Mouse (Mus musculus) layer of hippocampus, adult 9-11 months (tissue): Measurements from ENCODE around the gene Zfp740.
A peak's percentile ranks its signal among the peaks of the same experiment; 100 is the strongest.
"Not testable (repeated sequence)": the region's sequence is repeated elsewhere in the genome, so short reads cannot be mapped to it uniquely, and the experiment has no call there.

Source experiments
- DNase-seq: peaks from one replicate; pipeline ENCODE4 v3.0.0; 2022

Gene Zfp740

GRCm38 (mm10) chr15:102192820-102193386, 10.1 kb upstream of the Zfp740 start:
- DNase-seq: no peak

- DNase-seq: no peak
Observed at GRCm38 (mm10) chr15:102193652-102194051, 9.4 kb upstream of the Zfp740 start.

- DNase-seq: no peak
Observed at GRCm38 (mm10) chr15:102194439-102194838, 8.6 kb upstream of the Zfp740 start.

DNA sequence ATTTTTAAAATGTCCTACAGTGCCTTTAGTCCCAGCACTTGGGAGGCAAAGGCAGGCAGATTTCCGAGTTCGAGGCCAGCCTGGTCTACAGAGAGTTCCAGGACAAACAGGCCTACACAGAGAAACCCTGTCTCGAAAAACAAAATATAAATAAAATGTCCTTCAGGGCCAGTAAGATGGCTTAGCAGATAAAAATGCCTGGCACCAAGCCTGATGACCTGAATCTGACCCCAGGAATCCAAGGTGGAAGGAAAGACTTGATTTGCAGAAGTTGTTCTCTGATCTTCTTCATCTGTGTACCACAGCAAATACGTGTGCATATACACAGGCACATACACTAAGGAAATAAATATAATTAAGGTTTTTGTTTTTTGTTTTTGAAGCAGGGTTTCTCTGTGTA, 7.7 kb upstream of the Zfp740 start:
- no peak for DNase-seq

DNA sequence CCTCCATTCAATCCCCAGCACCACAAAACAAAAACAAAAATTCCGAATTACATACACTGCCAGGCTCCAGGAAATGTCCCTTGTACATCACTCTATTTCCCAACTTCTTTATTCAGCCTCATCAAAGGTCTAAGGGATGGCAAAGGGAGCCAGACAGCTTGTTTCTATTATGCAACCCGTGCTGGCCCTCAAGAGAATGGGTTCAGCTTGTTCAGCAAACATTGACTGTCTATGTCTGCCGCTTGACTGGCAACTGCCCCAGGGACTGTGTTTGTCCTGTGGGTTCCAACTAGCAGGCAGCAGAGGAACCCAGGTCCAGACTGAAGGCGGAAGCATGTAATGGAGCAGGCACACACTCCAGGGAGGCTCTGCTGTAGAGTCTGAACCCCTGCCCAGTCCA, 4.2 kb upstream of the Zfp740 start:
- no peak for DNase-seq

DNA sequence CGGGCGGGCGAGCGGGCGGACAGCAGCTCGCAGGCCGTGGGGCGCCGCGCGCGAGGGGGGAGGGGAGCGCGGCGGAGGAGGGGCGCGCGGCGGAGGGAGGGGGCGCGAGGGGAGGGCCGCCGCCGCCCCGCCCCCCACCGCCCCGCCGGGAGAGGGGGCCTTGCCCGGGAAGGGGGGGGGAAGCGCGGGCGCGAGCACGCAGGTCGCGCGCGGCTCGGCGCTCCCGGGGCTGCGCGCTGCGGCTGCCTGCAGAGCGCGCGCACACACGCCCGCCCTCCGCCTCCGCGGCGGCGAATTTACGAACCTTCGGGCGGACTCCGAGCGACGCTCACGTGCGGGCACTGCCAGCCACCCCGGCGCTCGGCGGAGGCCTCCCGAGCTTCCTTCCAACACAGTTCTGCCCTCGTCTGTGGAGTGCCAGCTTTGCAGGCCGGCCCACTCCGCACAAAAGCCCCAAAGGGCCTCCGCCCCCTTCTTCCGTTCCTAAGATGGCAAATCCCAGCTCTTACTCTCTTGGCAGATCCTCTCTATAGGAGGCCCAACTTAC, 859 bp downstream of the Zfp740 start:
- DNase-seq: peak; percentile 71

GRCm38 (mm10) chr15:102204674-102205505, 1.8 kb downstream of the Zfp740 start, which contains the start of gene Csad:
Gene Csad, minus strand, starts transcription at chr15:102204724.
- no peak for DNase-seq

DNA sequence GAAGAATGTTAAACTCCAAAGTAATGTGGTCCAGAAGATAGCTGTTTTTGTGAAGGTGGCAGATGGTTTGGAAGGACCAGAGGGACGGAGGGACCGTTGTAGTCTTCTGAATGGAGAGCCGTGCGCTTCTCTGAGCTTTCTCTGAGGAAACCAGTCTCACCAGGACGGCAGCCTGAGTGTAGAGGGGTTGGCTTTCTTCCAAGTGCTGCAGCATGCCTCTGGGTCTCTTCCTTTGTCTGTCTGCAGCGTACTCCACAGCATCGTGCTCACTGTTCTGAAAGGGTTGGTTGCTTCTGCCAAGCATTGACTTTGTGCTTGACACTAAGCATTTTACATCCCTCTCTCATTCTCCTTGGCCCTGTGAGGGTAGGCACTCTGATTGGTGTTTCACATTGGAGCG, 2.7 kb downstream of the Zfp740 start:
- DNase-seq: peak; percentile 66

GRCm38 (mm10) chr15:102207351-102207750, 4.3 kb downstream of the Zfp740 start:
- DNase-seq: no peak

DNA sequence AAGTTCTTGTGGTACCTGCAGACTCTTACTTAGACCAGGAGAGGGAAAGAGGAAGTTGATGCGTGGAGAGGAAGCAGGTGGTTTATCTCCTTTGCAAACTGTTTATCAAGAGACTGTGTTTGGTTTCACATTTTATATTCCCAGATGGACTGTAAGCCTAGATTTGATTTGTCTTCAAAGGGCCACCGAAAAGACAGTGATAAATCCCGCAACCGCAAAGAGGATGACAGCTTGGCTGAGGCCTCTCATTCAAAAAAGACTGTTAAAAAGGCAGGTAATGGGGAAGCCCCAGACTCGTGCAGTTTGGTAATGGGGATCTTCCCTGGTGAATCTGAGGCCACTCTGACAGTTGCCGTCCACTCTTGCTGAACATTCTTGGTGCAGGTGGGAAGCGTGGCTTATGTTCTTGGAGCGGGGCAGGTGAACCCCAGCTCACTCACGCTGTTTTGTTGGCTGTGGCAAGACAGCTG, 5.1 kb downstream of the Zfp740 start:
- DNase-seq: no peak

DNA sequence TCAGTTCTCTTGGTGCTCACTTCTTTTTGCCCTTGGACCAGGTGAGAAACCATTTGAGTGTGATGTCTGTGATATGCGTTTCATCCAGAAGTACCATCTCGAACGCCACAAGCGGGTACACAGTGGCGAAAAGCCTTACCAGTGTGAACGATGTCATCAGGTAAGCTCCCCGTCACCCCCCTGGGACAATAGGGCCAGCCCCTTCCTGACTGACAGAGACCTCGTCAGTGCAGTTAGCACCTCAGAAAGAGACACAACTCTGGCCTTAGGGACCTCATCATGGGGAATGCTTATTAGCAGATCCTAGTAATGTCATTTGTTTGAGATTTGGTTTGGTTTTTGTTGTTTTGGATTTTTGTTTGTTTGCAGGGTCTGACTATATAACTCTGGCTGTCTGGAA, 6.1 kb downstream of the Zfp740 start:
- no peak for DNase-seq

GRCm38 (mm10) chr15:102210816-102211215, 7.8 kb downstream of the Zfp740 start:
- DNase-seq: no peak

GRCm38 (mm10) chr15:102211895-102212294, 8.8 kb downstream of the Zfp740 start:
- DNase-seq: no peak

GRCm38 (mm10) chr15:102214132-102214531, 11.1 kb downstream of the Zfp740 start:
- no peak for DNase-seq

GRCm38 (mm10) chr15:102215624-102216023, 12.6 kb downstream of the Zfp740 start:
- no peak for DNase-seq

- DNase-seq: no peak
Observed at GRCm38 (mm10) chr15:102216459-102217228, 13.6 kb downstream of the Zfp740 start.

DNA sequence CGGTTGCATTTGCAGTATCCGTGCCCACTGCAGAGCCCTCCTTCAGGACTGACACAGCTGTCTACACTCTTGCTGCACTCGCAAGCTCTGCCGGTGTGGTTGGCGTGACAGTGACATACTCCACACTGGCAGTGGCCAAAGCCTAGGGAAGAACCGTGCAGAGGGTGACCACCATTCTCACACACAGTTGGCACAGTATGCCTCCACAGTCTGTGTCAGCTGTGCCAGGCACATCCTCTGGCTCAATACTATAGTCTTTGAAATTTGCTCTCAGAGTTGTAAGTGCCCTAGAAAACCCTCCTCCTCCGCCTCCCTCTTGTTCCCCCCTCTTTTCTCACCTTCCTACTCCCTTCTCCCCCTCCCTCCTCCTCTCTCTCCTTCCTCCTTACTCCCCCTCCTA, 14.3 kb downstream of the Zfp740 start:
- DNase-seq: no peak

DNA sequence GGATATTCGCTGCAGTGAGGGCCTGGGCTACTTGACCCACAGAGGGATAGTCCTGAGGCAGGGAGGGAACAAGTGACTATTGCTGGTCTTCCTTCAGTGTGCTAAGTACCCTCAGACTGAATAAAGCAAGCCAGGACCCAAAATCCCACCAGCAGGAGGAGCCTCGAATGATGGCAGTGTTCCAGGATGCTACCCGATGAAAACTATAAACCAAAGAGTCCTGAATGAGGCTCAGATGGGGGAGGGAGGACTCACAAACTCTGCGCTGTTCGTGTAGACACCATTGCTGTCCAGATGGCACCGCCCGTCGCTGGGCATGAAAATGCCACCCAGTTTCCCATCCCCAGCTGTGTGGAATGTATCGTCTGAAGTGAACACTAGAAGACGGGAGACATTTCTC, 19.3 kb downstream of the Zfp740 start:
- no peak for DNase-seq

GRCm38 (mm10) chr15:102224186-102224991, 21.3 kb downstream of the Zfp740 start:
- peak; percentile 78 for DNase-seq

DNA sequence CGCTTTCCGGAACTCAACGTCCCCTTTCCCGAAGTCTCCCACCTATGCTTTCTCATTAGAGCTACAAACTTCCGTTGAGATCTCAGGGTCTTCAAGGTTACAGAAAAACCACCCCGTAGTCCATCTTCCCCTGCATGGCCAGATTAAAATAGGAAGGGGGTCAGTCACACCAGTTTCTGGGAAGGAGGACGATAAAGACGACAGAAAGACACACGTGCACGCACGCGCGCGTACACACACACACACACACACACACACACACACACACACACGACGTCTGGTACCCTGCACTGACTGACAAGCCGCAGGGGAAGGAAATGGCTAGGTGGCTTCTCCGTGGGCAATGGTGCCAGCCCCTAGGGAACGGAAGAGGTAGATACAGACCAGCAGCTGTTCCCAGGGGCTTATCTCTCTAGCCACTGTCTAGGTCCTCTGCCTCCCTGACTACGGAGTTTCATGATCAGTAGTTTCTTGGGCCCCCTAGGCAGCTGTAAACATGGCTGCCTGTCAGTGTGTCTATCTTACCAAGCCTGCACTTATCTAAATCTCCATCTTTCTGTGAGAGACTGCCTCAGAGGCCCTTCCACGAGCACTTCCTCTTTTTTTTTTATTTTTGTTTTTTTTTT, 22.1 kb downstream of the Zfp740 start:
- DNase-seq: no peak

- DNase-seq: not testable (repeated sequence)
Observed at GRCm38 (mm10) chr15:102225619-102226018, 22.6 kb downstream of the Zfp740 start.
